Mouse (Mus musculus) macrophage (primary cell): ENCODE measurements around the gene Klhdc8b. TPM values are rescaled to one million over a fixed set of nuclear protein-coding genes. Genes with fewer than 3 reads are reported as not detected.
A peak's percentile ranks its signal among the peaks of the same experiment; 100 is the strongest.

Source experiments
- H3K27ac ChIP-seq: fragments of 350-480 bp; formaldehyde crosslinking; 2 replicates; pipeline ENCODE4 v1.9.0; 2021
- H3K36me3 ChIP-seq: fragments of 350-480 bp; formaldehyde crosslinking; 2 replicates; pipeline ENCODE4 v1.9.0; 2021; ENCODE audit errors: inconsistent target
- H3K4me3 ChIP-seq: fragments of 350-480 bp; formaldehyde crosslinking; 2 replicates; pipeline ENCODE4 v1.9.0; 2021; ENCODE audit errors: inconsistent target
- H3K79me2 ChIP-seq: fragments of 350-480 bp; formaldehyde crosslinking; 2 replicates; pipeline ENCODE4 v1.9.0; 2021; ENCODE audit errors: inconsistent target
- WGBS: methylation state at CpG from one replicate; pipeline ENCODE4 v1.1.7; 2026; ENCODE audit warnings: inconsistent platforms; ENCODE audit not compliant: missing documents; 5-methylcytosine and 5-hydroxymethylcytosine counted together
- polyA plus RNA-seq: library from polyadenylated mRNA; stranded (reverse); fragments of 250-400 nt; gene quantifications from 3 replicates; pipeline ENCODE4 v1.2.4, GENCODE M21; 2018; ENCODE audit warnings: inconsistent platforms

The Klhdc8b gene
- polyA plus RNA-seq, 1 experiment from 2014 or later: 1.6 TPM

DNA sequence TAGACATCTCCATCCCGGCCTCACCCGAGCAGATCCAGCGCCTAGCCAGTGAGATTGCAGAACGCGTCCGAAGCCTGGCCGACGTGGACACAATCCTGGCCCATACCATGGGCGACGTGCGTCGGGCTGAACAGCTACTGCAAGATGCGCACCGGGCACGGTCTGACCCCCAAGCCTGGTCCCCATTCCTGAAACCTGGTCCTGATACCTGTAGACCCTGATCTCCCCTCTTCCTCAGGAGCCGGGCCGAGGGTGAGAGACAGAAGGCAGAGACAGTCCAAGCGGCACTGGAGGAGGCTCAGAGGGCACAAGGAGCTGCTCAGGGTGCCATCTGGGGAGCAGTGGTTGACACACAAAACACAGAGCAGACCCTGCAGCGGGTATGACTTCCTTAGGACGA lies 27.8 kb upstream of the Klhdc8b start:
- no peak overlapping the region for H3K27ac ChIP-seq
- H3K4me3 ChIP-seq: no peak overlapping the region
- WGBS: 93% methylated on average over 19 of the region's 20 CpGs
- peaks cover 13% of the 10 kb centered on the region for H3K36me3 ChIP-seq
- peaks cover 32% of the 10 kb centered on the region for H3K79me2 ChIP-seq

DNA sequence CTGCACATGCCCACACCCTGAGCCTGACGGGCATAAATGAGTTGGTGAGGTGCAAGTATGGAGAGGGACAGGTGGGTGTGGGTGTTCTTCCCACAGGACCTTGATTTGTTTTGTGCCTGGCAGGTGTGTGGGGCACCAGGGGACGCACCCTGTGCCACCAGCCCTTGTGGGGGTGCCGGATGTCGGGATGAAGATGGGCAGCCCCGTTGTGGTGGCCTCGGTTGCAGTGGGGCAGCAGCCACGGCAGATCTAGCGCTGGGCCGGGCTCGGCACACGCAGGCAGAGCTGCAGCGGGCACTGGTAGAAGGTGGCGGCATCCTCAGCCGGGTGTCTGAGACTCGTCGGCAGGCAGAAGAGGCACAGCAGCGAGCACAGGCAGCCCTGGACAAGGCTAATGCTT lies 27.0 kb upstream of the Klhdc8b start:
- Histone ChIP-seq H3K4me3 (no peak overlapping the region), H3K79me2 (peaks cover 24% of the 10 kb centered on the region), H3K27ac (no peak overlapping the region), H3K36me3 (peaks cover 7% of the 10 kb centered on the region; the same call in 1 of the 2 replicates)
- whole genome bisulfite sequencing: 94% methylated on average over 17 of the region's 17 CpGs

DNA sequence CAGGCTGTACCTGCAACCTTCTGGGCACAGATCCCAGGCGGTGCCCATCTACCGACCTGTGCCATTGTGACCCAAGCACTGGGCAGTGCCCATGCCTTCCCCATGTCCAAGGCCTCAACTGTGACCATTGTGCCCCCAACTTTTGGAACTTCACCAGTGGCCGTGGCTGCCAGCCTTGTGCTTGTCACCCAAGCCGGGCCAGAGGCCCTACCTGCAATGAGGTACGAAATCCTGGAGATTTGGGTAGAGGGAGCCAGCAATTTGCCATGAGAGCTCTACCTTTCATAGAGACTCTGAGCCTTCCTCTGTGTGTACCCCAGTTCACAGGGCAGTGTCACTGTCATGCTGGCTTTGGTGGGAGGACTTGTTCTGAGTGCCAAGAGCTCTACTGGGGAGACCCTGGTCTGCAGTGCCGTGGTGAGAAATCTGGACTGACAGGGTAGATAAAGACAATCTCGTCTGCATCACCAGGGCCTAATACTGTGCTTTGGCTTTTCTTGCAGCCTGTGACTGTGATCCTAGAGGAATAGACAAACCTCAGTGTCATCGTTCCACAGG lies 25.7 kb upstream of the Klhdc8b start:
- peaks cover 10% of the 10 kb centered on the region for H3K79me2 ChIP-seq
- H3K27ac ChIP-seq: no peak overlapping the region
- H3K4me3 ChIP-seq: no peak overlapping the region
- WGBS: 92% methylated on average over 8 of the region's 8 CpGs
- no peaks in the 10 kb centered on the region for H3K36me3 ChIP-seq

DNA sequence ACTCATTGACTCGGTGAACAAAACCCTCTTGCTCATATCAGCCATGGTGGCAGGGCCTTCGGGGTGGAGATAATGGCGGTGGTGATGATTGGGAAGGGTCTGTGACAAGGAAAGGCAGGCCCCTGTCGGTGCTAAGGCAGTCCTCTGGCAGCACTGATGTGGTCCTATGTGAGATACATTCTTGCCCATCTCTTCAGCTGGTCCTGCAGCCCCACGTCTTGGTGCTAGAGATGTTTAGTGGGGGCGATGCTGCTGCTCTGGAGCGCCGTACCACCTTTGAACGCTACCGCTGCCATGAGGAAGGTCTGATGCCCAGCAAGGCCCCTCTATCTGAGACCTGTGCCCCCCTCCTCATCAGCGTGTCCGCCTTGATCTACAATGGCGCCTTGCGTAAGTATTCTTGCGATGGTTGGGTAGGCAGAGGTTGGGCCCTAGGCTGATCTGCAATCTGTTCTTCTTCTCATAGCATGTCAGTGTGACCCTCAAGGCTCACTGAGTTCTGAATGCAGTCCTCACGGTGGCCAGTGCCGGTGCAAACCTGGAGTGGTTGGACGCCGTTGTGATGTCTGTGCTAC lies 24.0 kb upstream of the Klhdc8b start:
- Histone ChIP-seq H3K79me2 (no peaks in the 10 kb centered on the region), H3K36me3 (no peaks in the 10 kb centered on the region), H3K4me3 (no peak overlapping the region), H3K27ac (no peak overlapping the region)
- WGBS: 91% methylated on average over 17 of the region's 19 CpGs

DNA sequence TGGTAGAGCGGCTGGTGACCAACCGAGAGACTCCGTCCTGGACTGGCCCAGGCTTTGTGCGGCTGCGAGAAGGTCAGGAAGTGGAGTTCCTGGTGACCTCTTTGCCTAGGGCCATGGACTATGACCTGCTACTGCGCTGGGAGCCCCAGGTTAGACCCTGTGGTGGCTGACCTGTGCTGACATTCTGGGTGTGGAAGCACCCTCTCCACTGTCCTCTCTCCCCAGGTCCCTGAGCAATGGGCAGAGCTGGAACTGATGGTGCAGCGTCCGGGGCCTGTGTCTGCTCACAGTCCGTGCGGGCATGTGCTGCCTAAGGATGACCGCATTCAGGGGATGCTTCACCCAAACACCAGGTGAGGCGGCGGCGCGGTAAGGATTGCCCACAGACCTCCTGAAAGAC lies 22.6 kb upstream of the Klhdc8b start:
- Histone ChIP-seq H3K36me3 (no peaks in the 10 kb centered on the region), H3K27ac (no peak overlapping the region), H3K4me3 (no peak overlapping the region), H3K79me2 (no peaks in the 10 kb centered on the region)
- WGBS: 94% methylated on average over 15 of the region's 15 CpGs

DNA sequence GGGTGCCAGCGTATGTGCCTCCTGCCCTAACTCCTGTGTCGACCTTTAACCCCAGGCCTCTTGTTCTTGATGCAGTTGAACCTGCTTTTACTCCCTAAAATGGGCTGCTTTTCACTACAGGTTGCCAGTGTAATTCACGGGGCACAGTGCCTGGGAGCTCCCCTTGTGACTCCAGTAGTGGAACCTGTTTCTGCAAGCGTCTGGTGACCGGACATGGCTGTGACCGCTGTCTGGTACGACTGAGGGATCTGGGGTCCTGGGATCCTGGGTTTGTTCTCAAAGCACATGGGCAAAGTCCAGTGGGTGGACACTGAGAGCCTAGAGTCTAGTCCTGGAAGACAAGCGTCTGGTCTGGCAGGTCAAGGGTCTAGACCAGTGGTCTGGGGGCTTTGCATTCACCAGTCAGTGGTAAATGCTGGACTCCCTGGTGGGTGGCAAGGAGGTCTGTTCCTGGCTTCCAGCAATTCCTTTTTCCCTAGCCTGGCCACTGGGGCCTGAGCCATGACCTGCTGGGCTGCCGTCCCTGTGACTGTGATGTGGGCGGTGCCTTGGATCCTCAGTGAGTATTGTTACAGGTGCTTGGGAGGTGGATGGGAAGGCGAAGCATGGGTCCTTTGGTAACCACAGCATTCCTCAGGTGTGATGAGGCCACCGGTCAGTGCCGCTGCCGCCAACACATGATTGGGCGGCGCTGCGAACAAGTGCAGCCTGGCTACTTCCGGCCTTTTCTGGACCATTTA lies 21.8 kb upstream of the Klhdc8b start:
- Histone ChIP-seq H3K27ac (no peak overlapping the region), H3K4me3 (no peak overlapping the region), H3K79me2 (no peaks in the 10 kb centered on the region), H3K36me3 (no peaks in the 10 kb centered on the region)
- 95% methylated on average over 17 of the region's 18 CpGs for WGBS

DNA sequence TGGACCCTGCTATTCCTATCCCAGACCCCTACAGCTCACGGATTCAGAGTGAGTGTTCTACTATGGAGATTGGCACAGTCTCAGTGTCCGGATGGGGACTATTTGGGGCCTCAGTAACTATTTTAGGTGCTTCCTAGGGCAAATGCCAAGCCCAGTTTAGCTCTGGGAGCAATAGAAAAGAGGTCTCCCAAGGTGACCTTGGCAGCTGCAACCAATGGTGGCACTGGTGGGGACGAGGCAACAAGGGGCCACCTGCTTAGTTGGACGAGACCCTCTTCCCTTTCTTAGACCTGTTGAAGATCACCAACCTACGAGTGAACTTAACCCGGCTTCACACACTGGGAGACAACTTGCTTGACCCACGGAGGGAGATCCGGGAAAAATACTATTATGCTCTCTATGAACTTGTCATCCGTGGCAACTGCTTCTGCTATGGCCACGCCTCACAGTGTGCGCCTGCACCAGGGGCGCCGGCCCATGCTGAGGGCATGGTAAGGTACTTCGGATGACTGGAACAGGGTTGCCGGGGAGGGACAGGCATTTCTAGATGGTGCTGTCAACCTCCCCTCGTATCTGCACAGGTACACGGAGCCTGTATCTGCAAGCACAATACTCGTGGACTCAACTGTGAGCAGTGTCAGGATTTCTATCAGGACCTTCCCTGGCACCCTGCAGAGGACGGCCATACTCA lies 20.3 kb upstream of the Klhdc8b start:
- no peak overlapping the region for H3K4me3 ChIP-seq
- H3K79me2 ChIP-seq: no peaks in the 10 kb centered on the region
- 93% methylated on average over 19 of the region's 19 CpGs for WGBS
- no peak overlapping the region for H3K27ac ChIP-seq
- no peaks in the 10 kb centered on the region for H3K36me3 ChIP-seq

DNA sequence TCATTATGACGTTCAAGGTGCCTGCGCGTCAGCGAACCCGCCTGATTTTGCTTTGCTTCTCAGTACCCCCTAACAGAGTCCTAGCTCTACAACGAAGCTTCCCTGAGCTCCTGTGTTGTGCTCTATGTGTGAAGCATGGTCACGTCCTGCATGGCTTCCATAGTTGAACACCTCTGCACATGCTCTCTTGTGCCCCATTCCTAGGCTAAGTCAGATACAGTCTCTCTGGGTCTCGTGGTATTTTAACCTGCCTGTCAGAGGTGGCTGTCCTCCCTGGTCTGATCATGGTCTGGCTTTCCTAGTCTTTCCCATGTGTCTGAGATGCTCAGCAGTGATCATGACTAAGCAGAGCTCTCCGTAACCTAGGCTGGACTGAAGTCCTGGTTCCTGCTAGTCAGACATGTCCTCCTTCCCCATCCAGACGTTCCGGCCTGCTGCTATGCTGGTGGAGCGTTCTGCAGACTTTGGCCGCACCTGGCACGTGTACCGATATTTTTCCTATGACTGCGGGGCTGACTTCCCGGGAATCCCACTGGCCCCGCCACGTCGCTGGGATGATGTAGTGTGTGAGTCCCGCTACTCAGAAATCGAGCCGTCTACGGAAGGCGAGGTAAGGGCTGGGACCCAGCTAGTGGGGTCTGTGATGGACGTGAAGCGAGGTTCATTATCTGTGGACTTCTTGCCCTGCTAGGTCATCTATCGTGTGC lies 19.6 kb upstream of the Klhdc8b start:
- no peak overlapping the region for H3K4me3 ChIP-seq
- no peak overlapping the region for H3K27ac ChIP-seq
- no peaks in the 10 kb centered on the region for H3K79me2 ChIP-seq
- whole genome bisulfite sequencing: 93% methylated on average over 28 of the region's 28 CpGs
- H3K36me3 ChIP-seq: no peaks in the 10 kb centered on the region

DNA sequence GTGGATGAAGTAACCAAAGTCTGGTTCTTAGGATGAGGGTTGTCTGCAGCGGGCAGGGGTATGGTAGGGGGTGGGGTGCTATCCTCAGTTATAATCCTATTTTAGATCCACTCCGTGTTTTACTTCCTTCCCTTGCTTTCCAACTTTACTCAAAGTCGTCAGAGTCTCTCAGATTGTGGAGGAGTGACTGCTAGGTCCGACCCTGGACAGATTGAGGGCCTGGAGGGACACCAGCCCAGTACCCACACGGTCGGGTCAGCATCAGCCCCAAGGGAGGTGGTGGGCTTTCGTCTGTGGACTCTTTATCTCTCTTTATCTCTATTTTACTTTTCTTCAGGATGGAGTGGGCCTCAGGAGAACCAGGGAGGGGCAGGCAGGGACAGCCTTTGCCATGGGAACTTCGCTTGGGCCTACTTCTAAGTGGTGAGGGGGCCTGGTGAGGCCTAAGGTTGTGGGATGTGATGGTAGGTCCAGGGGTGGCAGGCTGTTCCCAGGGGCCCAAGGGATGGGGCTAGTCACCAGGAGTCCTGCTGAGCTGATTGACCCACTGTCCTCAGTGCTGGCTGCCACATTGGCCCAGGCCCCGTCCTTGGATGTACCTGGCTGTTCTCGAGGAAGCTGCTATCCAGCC lies 18.5 kb upstream of the Klhdc8b start, which contains the start of gene Lamb2:
TSS of gene Lamb2 (plus strand) at position 16 of the 631 bp plus-strand sequence.
- H3K36me3 ChIP-seq: no peaks in the 10 kb centered on the region
- WGBS: 47% methylated on average over 10 of the region's 10 CpGs
- no peak within 1 kb of the TSS for H3K27ac ChIP-seq
- H3K79me2 ChIP-seq: no peaks in the 10 kb centered on the region
- peak within 1 kb of the TSS; percentile 7; the same call in 1 of the 2 replicates for H3K4me3 ChIP-seq

DNA sequence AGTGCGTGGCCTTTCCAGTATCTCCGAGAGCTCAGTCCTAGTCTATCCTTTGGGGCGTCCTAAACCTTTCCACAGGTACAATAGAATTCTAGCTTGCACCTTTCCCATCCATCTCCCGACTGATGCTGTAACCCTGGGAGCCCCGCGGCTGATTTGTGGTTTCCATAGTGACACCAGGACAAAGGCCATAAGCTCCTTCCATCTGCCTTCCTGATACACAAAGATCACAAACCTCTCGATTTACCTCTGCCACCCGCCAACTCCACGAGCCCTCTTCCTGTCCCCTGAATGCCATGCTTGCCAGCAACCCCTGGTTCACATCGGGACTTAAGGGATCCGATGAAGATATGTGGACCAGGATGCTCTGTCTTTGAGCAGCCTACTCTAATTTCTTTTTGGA lies 17.9 kb upstream of the Klhdc8b start:
- Histone ChIP-seq H3K79me2 (no peaks in the 10 kb centered on the region), H3K27ac (no peak overlapping the region), H3K4me3 (no peak overlapping the region), H3K36me3 (no peaks in the 10 kb centered on the region)
- 58% methylated on average over 11 of the region's 11 CpGs for WGBS

DNA sequence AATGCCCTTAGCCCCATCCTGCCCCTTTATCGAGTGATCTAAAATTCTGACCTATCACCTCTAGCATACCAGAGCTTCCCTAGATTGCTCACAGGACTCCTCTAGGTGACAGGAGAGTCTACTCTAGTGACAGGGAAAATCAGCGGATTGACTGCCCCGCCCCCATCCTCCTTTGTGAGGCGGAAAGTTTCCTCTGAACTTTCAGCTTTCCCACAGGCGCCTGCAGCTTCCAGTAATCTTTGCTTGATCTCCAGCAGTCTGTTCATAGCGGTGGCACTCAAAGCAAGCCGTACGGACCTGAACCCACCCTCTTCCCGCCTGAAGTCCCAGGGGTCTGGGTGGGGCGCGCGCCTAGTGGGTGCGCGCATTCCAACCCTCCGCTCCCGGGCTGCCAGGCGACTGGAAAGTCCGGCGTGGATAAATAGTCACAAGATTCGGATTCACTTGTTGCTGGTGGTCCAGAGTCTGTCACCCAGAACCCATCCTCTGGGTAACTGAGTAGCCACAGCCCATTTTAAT lies 17.3 kb upstream of the Klhdc8b start:
- Histone ChIP-seq H3K36me3 (no peaks in the 10 kb centered on the region), H3K27ac (no peak overlapping the region), H3K79me2 (no peaks in the 10 kb centered on the region), H3K4me3 (peak overlapping the region; percentile 7; the same call in 1 of the 2 replicates)
- WGBS: 7% methylated on average over 20 of the region's 20 CpGs

DNA sequence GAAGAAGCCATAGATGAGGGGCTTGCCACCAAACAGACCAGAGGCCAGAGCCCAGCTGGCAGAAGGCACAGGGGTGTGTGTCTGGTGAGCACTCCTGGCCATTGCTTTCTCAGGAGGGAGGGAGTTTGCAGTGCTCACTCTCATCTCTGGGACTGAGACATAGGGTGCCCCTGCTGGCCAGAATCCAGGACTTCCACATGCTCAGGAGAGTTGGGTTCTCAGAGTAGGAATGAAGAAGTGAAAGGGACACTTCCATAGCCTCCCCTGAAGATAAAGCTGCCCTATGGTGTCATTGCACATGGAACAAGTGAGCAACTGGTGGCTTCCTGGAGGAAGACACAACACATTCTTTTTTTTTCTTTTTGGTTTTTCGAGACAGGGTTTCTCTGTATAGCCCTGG lies 13.1 kb upstream of the Klhdc8b start:
- H3K4me3 ChIP-seq: no peak overlapping the region
- no peaks in the 10 kb centered on the region for H3K79me2 ChIP-seq
- WGBS: 40% methylated on average over 1 of the region's 1 CpGs
- H3K27ac ChIP-seq: no peak overlapping the region
- H3K36me3 ChIP-seq: no peaks in the 10 kb centered on the region

DNA sequence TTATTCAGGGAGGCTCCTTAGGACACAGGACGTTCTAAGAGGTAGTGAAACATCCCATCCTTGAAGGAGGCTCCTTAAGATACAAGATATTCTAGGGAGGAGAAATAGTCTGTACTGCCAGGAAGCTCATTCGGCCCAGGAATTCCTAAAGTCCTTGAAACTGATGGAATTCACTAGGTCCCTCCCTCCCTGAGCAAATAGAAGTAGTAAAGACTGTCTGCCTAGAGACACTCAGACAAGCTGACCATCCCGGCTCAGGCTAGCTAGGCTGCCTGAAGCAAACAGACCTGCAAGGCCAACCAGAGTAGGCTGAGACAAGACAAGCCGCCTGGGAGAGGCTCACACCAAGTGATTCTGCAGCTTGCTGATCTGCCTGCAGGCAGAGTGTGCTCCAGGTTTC lies 8.5 kb upstream of the Klhdc8b start:
- Histone ChIP-seq H3K27ac (no peak overlapping the region), H3K36me3 (peaks cover 8% of the 10 kb centered on the region; the same call in 1 of the 2 replicates), H3K79me2 (no peaks in the 10 kb centered on the region), H3K4me3 (no peak overlapping the region)
- 88% methylated on average over 4 of the region's 4 CpGs for WGBS

DNA sequence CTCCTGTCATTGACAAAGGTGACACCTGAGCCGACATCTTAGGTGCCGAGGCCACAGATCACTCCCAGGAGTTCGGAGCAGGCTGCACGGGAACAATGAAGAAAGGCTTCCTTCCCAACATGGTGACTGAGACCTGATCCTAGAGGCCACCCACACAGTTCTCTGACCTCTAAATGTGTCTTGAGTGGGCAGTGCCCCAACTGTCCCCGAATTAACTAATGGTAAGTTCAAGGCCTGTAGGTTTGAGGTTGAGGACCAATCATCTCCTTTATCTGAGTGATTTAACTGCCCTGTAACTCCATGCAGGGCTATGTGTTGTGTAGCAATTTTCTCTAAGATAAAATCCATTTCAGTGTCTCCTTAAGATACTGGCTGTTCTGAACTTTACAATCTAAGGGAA lies 8.0 kb upstream of the Klhdc8b start:
- WGBS: 90% methylated on average over 5 of the region's 5 CpGs
- Histone ChIP-seq H3K4me3 (no peak overlapping the region), H3K36me3 (peaks cover 12% of the 10 kb centered on the region; the same call in 1 of the 2 replicates), H3K27ac (no peak overlapping the region), H3K79me2 (no peaks in the 10 kb centered on the region)
